Mouse (Mus musculus) urinary bladder, adult 18-20 months (tissue): ENCODE data around the gene Ppp2r5e.
"Not testable (repeated sequence)": the region's sequence is repeated elsewhere in the genome, so short reads cannot be mapped to it uniquely, and the experiment has no call there.

Experiments used
- DNase-seq, 2 experiments: peaks; one replicate each; pipeline ENCODE4 v3.0.0; 2022; ENCODE audit warnings: low spot score in 2 of 2, mixed read lengths in 2 of 2

The Ppp2r5e gene

DNA sequence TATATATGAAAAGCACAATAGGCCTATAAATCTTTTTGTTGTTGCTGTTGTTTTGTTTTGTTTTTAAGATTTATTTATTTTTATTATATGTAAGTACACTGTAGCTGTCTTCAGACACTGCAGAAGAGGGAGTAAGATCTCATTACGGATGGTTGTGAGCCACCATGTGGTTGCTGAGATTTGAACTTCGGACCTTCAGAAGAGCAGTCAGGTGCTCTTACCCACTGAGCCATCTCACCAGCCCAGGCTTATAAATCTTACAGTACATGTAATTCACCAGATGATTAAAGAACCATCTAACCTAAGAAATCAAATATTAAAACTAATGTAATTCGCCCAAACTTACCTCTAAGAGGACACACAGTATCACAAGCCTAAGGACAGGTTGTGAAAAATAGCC, 103.9 kb downstream of the Ppp2r5e start:
- not testable (repeated sequence) for DNase-seq

DNA sequence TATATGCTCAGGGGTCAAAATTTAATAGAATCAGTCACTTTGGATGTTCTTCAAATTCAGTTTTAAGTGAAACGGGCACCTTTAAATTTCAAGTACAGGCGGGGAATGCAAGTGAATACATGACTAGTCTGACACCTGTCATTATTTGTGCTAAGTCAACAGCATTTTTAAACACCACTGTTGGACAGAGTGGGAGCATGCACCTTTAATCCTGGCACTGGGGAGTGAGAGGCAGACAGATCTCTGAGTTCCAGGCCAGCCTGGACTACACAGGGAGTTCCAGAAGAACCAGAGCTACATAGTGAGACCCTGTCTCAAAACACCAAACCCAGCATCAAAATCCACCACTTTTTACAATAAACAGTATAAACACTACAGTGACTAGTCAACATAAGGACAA, 108.5 kb downstream of the Ppp2r5e start:
- no peak for DNase-seq

DNA sequence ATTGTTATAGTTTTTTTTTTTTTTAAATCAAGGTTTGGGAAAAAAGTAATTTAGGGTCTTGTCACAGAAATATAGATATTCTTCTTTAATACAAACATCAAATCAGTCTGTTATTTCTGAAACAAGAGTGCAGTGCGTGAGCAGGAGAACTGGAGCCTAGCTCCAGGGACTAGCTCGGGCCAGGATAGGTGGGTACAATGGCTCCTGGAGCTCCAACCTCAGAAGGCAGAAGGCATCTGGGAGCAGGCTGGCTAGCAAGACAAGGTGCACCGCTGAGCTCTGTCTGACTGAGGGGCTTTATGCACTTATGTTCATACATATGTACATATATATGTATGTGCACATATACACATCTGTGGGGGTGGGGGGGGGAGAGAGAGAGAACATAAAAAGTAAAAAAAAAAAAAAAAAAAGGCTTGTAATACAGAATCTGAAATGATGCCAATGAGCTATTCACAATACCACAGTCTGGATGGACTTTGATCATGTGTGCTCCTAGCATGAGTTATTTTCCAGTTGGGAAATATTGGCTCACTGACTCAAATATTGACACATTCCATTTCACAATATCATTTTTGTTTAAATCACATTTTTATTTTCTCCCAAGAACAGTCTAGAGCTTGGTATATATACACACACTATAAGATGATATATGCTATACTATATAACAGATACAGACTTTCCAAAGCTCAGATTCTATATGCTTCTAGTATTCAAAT, 109.3 kb downstream of the Ppp2r5e start:
- no peak for DNase-seq

DNA sequence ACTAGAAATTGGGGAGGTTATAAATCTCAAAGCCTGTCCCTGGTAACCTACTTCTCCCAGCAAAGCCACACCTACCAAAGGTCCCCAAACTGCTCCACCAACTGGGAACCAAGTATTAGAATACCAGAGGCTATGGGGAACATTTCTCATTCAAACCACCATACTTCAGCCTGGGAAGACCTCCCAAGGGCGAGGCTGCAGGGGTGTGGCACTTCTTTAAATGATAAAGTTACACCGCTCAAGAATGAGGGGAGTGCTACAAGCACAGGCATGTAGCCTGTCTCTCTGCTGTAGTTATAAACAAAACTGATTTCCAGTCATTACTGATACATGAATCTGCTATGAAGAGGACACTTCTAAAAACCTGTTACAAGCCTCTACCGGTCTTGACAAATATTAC, 113.3 kb downstream of the Ppp2r5e start:
- no peak for DNase-seq

DNA sequence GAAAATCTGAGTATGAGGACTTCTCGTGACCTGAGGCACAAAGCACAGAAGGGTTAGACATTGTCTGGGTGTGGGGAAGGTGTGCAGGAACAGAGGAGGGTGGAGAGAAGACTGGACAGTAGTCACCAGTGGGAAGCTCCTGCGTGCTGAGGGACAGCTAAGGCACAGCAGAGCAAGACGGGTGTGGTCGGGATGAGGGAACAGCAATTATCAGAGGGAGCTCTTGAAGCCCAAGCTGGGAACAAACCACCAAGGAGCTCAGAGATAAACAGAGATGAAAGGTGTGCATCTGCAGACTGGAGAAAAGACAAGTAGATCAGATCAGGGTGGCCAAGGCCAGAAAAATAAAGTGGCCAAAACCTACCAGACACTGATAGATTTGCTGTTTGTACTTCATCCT, 114.0 kb downstream of the Ppp2r5e start:
- no peak for DNase-seq

DNA sequence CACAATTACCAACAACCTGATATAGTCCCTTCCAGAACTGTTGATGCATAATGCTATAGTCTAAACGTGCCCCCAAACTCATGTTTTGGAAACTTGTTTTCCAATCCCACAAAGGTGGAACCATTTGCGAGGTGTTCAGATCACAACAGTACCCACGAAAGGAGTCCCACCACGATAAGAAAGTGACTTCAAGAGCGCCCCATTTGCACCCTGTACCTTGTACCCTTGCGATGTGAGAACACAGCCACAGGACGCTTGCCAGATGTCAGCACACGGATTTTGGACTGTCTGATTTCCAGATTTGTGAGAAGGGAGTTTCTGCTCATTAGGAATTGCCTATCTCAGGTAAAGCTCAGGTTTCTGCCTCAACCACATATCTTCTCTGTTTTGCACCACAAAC, 116.0 kb downstream of the Ppp2r5e start:
- no peak for DNase-seq

DNA sequence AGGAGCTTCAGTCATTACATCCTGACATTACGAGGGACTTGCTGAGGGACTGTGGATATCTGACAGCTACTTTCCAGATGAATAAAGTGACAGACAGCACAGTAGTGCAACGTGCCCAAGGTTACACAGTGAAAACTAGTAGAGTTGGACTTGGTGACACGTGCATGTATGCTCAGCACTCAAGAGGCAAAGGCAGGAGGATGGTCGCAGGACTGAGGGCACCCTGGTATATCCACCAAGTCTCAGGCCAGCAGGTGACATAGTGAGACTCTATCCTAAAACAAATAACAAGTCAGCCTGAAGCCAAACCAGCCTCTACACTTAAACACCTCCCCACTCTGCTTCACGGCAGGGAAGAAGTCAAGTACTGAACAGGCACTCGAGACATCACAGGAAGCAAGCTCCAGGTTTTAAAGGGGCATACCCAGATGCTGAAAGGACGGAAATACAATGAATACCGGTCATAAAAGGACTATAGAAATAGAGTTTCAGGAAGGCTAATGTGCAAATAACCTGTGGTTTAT, 116.6 kb downstream of the Ppp2r5e start:
- DNase-seq, result no peak

DNA sequence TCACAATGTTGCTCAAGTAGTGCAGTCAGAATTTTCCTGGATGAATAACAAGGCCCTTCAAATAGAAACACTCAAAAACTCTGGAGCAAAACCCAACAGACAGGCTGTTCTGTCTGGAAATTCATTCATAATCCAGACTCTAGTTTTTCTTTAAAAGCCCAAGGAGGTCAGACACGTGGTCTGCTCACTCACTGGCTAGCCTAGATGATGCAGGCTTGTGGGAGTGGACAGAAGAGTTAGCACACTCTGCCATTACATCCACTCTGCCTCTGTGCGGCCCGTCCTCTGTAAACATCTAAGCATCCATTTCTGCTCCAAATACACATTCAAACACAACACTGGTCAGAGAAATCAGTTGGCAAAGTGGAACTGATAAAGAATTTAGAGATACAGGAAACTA, 117.4 kb downstream of the Ppp2r5e start:
- no peak for DNase-seq

GRCm38 (mm10) chr12:75478117-75478516, 117.9 kb downstream of the Ppp2r5e start:
- no peak for DNase-seq

DNA sequence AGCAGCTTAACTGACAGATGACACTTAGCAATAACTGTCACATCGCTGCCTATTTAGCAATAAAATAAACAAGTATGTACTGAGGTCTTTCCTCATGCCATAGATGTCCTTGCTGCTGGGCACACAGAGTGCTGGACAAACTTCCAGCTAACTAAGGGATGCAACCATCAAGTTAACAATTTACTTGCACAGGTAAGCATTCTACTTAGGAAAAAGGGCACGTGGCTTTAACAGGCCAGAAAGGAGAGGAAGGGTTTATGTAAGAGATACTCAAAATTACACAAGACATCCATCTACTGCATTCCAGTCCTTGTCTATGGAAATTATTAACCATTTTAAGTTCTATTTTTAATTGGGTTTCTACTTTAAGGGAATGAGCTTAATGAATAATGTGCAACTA, 123.0 kb downstream of the Ppp2r5e start:
- DNase-seq, result no peak

DNA sequence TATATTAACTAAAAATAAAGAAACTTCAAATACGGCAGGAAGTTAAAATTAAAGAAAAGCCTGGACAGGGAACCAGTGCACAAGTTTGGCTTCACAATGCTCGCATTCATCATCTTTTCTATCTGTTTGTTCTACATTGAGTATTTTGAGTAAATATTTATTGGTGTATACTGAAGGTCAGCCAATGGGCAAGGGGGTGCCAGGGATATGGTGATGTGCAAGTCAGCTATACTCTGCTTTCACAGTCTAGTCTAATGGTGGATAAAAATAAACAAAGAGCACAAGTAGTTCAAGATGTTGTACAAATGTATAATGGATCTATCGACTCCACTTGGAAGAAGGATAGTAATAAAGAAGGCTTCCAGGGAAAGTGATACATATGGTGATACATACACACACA, 123.9 kb downstream of the Ppp2r5e start:
- DNase-seq, result no peak

- no peak for DNase-seq
These were observed 128.2 kb downstream of the Ppp2r5e start for GRCm38 (mm10) chr12:75467814-75468213.

GRCm38 (mm10) chr12:75467127-75467526, 128.9 kb downstream of the Ppp2r5e start:
- no peak for DNase-seq

DNA sequence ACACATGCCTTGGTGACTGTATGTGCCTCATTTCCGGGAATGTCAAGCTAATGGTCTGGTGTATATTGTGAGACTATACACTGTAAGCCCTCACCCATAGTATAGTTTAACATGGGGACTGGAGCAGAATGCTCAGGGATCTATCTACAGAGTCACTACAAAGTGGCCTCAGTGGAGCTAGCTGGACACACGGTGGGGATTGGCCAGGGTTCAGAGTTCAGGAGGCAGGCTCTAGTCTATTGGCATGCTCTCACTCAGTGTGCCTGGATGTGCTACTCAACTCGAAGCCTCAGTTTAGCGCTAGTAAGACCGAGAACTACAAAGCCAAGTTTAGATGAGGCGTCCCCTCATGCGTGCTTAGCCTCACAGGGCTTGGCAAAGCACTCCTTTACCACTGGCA, 129.8 kb downstream of the Ppp2r5e start:
- DNase-seq, result no peak

DNA sequence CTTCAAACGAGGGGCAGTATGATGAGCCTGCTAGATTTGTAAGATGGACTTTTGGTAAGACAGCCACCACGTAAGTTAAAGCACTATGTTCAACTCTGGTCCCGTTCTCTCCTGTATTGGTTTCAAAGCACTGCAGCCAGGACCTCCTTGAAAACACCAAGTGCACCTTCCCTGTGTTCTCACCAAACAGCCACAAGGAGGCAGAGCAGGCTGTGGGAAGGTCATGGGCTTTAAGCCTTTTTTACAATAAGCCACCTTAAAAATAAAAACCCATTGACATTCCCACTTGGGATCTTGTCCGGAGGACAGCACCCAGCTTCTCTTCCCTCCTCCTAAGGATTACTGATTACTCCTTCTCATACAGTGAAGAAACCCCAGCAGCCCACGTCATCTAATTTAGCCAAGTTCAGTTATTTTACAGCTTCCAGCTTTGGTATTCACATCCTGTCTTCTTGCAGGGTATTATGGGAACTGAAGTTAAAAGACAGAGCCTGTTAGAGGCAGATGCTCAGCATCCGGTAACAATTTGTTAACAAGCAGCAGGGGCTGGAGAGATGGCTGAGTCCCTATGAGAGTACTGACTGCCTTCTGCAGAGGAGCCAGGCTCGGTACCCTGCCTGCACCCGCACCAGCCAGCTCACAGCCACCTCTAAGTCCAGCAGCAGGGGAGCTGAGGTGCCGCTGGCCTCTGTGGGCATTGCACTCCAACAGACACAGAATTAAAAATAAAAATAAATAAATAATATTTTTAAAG, 131.9 kb downstream of the Ppp2r5e start:
- peak in 1 of 2 experiments; percentile 25 for DNase-seq

DNA sequence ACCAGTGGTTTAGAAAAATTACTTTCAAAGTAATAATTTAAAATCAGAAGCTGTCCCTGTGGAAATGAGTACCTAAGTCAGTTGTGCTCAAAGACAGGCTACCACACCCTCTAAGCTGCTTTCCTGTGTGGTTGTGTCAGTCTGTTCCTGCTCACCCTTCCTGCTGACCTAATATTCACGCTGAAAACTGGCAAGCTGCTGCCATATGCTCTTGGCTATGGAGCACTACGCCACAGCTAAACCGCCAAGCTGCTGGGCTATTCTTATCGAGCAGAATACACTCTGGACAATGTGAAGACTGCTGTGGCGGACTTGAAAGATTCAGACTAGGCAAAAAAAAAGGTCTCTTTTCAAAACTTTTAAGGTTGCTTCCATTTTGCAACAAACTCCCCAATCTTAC, 135.5 kb downstream of the Ppp2r5e start:
- DNase-seq, result no peak

- DNase-seq, result no peak
These were observed 136.4 kb downstream of the Ppp2r5e start for GRCm38 (mm10) chr12:75459656-75460055.

GRCm38 (mm10) chr12:75453441-75453840, 142.6 kb downstream of the Ppp2r5e start:
- no peak for DNase-seq

DNA sequence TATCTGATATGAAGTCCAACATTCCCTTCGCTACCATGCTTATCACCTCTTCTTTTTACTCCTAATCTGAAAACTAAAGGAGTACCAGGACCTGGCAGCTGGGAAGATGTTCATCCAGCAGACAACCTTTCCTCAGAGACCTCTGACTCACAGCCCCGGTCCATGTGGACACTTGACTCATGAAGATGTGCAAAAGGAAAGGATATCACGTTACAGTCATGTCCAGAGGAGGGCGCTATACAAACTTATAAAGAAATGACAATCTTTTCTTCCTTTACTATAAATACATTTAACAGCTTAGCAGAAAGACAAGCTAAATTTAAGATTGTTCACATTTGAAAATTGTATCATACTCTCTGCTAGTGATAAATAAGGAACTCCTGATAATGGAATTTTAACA, 143.0 kb downstream of the Ppp2r5e start:
- DNase-seq, result no peak

- DNase-seq, result no peak
These were observed 145.5 kb downstream of the Ppp2r5e start for GRCm38 (mm10) chr12:75450592-75450991.

DNA sequence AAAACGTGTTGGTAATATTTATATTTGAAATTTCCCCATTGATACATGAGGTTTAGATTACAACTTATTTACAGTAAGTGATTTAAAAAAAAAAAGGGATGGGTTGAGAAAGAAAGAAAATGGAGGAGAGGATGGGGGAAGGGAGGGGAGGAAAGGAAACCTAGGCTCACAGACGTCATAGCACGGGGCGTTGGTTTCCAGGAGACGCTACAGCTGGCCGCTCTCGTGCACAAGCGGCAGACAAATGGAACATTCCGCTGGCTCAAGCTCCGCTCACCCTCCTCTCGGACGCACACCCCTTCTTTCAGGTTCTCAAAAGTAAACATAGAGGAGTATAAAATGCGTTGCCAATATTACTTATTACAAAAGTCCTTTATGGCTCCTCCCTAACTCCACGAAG, 146.0 kb downstream of the Ppp2r5e start:
- peak in 1 of 2 experiments; percentile 40 for DNase-seq

DNA sequence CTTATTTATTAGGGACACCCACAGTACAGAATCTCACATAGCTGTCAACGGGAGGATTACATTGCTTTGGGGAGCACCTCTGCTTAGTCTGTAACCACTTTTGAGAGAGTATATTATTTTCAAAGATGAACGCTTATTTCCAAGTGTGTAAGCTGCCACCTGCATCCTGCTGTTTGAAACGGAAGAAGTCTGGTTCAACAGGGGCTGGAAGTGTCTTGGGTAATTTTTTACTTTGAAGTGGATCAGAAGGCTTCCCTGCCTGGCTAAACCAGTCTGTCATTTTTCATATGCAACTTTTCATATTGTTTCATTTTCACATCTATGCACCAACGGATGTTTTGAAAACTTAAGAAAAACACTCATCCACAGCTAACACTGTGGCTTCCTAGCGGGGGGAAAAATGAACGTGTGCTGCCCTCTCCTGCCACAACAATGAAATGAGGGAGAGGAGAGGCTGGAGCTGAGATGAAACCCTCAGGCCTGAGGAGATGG, 146.5 kb downstream of the Ppp2r5e start:
- DNase-seq, result no peak

GRCm38 (mm10) chr12:75448921-75449320, 147.1 kb downstream of the Ppp2r5e start:
- DNase-seq, result no peak
